Mouse (Mus musculus): Measurements from ENCODE around the gene Eef1a1.

GRCm38 (mm10) chr9:78538421-78538820 lies 49.5 kb upstream of the Eef1a1 start:
- TF ChIP-seq CTCF (IDR thresholded peaks at IDR 0.05) (no peak), EP300 (IDR thresholded peaks at IDR 0.05; ENCODE audit: insufficient read depth, low read depth, low read length) (no peak), POLR2A (IDR thresholded peaks at IDR 0.05; ENCODE audit: insufficient read depth, low read depth, low read length) (no peak)
